Mouse (Mus musculus): ENCODE measurements at regions not wholly inside any gene's neighbourhood (a gene's known extent, or its start where the extent isn't known, plus 50 kb on each side); places are given as distances from the start of the nearest gene placed in this dataset.

DNA sequence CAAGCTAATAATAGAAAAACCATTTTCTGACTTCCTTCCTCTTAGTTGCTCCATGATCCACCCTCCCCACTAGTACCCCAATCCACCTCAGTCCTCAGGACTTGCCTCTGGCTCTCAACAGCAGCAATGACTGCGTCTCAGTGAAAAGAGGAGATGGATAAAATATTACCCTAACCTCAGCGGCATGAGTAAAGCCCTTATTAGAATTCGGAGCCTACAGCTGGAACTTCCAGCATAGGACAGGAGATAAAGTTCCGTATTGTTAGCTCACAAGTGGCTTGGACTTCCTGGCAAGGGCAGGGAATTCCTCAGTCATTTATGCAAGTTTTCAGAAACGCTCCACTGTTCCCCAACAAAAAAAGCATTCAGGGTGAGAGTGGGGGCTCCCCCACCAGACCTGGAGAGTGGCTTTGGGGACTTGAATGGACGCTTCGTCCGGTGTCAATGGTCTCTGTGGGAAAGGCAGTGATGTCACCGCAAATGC is 106.2 kb upstream of the Pabpc6 start:
- peaks cover 6% of the 10 kb centered on the region for H3K4me1 ChIP-seq (ENCODE audit: insufficient read depth)
- H3K27me3 ChIP-seq (ENCODE audit: insufficient read depth, low read length) = no peaks in the 10 kb centered on the region
- peak overlapping the region; percentile 9 for H3K27ac ChIP-seq (ENCODE audit: low read depth)
- TF ChIP-seq CTCF (IDR thresholded peaks at IDR 0.05; ENCODE audit: low read depth) (no peak), EP300 (IDR thresholded peaks at IDR 0.05; ENCODE audit: low read depth) (no peak)
- H3K4me2 ChIP-seq (ENCODE audit: low read depth, low read length) = no peak overlapping the region
- DNase-seq = no peak
- WGBS (ENCODE audit: insufficient replicate concordance) = 29% methylated on average over 9 of the region's 9 CpGs
- H3K9me3 ChIP-seq (ENCODE audit: low read length) = no peaks in the 10 kb centered on the region
- no peaks in the 10 kb centered on the region for H3K36me3 ChIP-seq (replicated peaks; ENCODE audit: insufficient read depth, low read length)
- H3K9ac ChIP-seq (replicated peaks) = no peak overlapping the region
- no peak overlapping the region for H3K4me3 ChIP-seq (ENCODE audit: low read depth, low read length)
- ATAC-seq = no peak

DNA sequence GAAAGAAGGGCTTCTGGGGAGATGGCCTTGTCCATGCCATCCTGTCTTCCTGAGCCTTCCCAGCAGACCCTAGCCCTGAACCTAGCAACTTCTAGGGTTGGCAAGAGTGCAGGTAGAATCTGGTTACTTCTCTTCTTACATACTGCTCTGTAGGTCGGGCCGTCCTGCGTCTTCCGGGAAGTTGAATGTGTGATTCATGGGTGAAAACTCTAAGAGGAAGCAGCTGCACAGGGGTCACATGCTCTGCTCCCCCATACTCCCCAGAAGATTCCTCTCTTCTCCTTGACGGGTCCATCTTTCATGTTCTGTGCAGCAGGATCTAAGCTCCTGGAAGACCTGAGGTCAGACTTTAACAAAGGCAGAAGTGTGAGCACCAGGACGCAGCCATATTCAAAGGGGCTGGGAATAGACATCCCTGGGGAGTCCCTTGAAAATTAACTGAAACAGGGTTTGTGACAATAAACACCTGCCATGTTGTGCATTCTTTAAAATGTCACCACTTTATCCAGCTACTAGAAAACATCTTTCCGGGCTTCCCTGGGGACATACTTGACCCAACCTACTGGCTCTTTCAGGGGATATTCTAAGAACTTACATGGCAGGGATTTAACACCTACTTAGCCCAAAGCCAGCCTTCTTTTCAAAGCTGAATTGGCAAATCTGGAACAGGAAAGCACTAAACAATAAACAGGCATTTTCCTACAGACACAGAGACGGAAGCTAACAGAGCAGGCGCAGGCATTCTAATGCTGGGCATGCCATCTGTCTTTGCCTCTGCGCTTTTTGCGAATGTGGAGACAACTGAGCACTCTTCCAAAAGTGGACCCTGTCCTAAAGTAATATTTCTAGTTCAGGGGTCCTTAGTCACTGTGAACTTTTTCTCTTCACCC is 105.5 kb upstream of the Pabpc6 start:
- H3K27ac ChIP-seq (ENCODE audit: low read depth) = peak overlapping the region; percentile 9
- WGBS (ENCODE audit: insufficient replicate concordance) = 48% methylated on average over 11 of the region's 11 CpGs
- ATAC-seq = no peak; the same call in 1 of the 2 replicates
- H3K4me2 ChIP-seq (ENCODE audit: low read depth, low read length) = no peak overlapping the region
- H3K36me3 ChIP-seq (replicated peaks; ENCODE audit: insufficient read depth, low read length) = no peaks in the 10 kb centered on the region
- H3K4me1 ChIP-seq (ENCODE audit: insufficient read depth) = peaks cover 6% of the 10 kb centered on the region
- no peaks in the 10 kb centered on the region for H3K27me3 ChIP-seq (ENCODE audit: insufficient read depth, low read length)
- no peak for DNase-seq
- no peak overlapping the region for H3K4me3 ChIP-seq (ENCODE audit: low read depth, low read length)
- TF ChIP-seq EP300 (IDR thresholded peaks at IDR 0.05; ENCODE audit: low read depth) = no peak
- TF ChIP-seq CTCF (IDR thresholded peaks at IDR 0.05; ENCODE audit: low read depth) = no peak
- H3K9ac ChIP-seq (replicated peaks) = no peak overlapping the region
- H3K9me3 ChIP-seq (ENCODE audit: low read length) = no peaks in the 10 kb centered on the region

GRCm38 (mm10) chr17:9773744-9774143 is 104.2 kb upstream of the Pabpc6 start:
- Histone ChIP-seq H3K27me3 (ENCODE audit: insufficient read depth, low read length) (no peaks in the 10 kb centered on the region), H3K27ac (ENCODE audit: low read depth) (no peak overlapping the region), H3K4me3 (ENCODE audit: low read depth, low read length) (no peak overlapping the region), H3K9me3 (ENCODE audit: low read length) (no peaks in the 10 kb centered on the region), H3K4me2 (ENCODE audit: low read depth, low read length) (no peak overlapping the region), H3K9ac (replicated peaks) (no peak overlapping the region), H3K36me3 (replicated peaks; ENCODE audit: insufficient read depth, low read length) (no peaks in the 10 kb centered on the region), H3K4me1 (ENCODE audit: insufficient read depth) (peaks cover 6% of the 10 kb centered on the region)
- ATAC-seq (peak; percentile 50; the same call in 1 of the 2 replicates), DNase-seq (peak; percentile 28)
- TF ChIP-seq EP300 (IDR thresholded peaks at IDR 0.05; ENCODE audit: low read depth) (peak; percentile 37; the same call in 1 of the 2 replicates), CTCF (IDR thresholded peaks at IDR 0.05; ENCODE audit: low read depth) (no peak)
- WGBS (ENCODE audit: insufficient replicate concordance) = 27% methylated on average over 2 of the region's 2 CpGs

DNA sequence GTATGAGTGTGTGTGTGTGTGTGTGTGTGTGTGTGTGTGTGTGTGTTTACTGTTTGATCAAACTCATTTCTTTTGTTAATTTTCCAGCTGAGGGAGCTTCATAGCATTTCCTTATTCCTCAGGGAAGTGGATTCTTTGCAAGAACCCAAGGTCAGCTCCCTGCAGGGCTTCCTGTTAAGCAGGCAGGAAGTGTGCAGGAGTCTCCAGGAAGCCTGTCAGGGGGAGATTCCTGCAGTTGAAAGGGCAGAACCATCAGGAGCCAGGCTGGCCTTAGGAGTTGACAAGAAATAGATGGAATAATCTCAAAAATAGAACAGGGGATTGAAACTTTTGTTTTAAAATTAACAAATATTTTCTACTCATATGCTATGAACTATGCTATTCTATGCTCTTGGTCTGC is 98.8 kb upstream of the Pabpc6 start:
- H3K9me3 ChIP-seq (ENCODE audit: low read length) = no peaks in the 10 kb centered on the region
- H3K9ac ChIP-seq (replicated peaks) = no peak overlapping the region
- no peak overlapping the region for H3K4me3 ChIP-seq (ENCODE audit: low read depth, low read length)
- H3K36me3 ChIP-seq (replicated peaks; ENCODE audit: insufficient read depth, low read length) = no peaks in the 10 kb centered on the region
- ATAC-seq = peak; percentile 21; the same call in 1 of the 2 replicates
- H3K4me2 ChIP-seq (ENCODE audit: low read depth, low read length) = no peak overlapping the region
- DNase-seq = no peak
- no peaks in the 10 kb centered on the region for H3K27me3 ChIP-seq (ENCODE audit: insufficient read depth, low read length)
- peaks cover 7% of the 10 kb centered on the region for H3K4me1 ChIP-seq (ENCODE audit: insufficient read depth)
- TF ChIP-seq EP300 (IDR thresholded peaks at IDR 0.05; ENCODE audit: low read depth) = peak; percentile 56
- no peak for TF ChIP-seq CTCF (IDR thresholded peaks at IDR 0.05; ENCODE audit: low read depth)
- no peak overlapping the region for H3K27ac ChIP-seq (ENCODE audit: low read depth)

DNA sequence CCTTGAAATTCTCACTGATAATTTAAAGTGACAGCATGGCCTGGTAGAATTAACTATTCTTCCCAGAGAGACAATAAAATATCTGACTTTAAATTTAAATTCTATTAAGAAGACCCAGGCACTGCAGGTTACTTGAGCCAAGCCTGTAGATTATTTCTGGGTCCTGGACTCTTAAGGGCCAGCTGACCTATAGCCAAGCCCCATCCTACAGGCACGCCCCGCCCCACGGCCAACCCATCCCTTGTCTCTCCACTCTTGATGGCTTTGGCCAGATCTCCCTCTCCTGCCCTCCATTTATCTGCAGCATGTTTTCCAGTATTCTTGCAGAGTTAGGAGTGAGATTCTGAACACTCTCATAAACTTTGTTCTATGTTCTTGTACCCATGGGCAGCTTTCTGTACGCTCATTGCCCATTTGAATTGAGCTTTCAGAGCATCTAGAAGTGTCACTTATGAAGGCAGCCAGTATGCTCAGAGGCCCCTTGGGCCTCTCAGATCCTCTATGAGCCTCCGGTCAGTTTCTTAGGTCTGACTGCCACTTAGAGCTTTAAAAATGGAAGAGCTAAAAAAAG is 96.2 kb upstream of the Pabpc6 start:
- DNase-seq = no peak
- Histone ChIP-seq H3K27me3 (ENCODE audit: insufficient read depth, low read length) (no peaks in the 10 kb centered on the region), H3K4me1 (ENCODE audit: insufficient read depth) (peaks cover 7% of the 10 kb centered on the region), H3K4me2 (ENCODE audit: low read depth, low read length) (no peak overlapping the region), H3K4me3 (ENCODE audit: low read depth, low read length) (no peak overlapping the region), H3K9me3 (ENCODE audit: low read length) (no peaks in the 10 kb centered on the region), H3K9ac (replicated peaks) (no peak overlapping the region), H3K36me3 (replicated peaks; ENCODE audit: insufficient read depth, low read length) (no peaks in the 10 kb centered on the region), H3K27ac (ENCODE audit: low read depth) (no peak overlapping the region)
- TF ChIP-seq EP300 (IDR thresholded peaks at IDR 0.05; ENCODE audit: low read depth) = no peak
- TF ChIP-seq CTCF (IDR thresholded peaks at IDR 0.05; ENCODE audit: low read depth) = no peak
- WGBS (ENCODE audit: insufficient replicate concordance) = 89% methylated on average over 5 of the region's 5 CpGs
- no peak for ATAC-seq

DNA sequence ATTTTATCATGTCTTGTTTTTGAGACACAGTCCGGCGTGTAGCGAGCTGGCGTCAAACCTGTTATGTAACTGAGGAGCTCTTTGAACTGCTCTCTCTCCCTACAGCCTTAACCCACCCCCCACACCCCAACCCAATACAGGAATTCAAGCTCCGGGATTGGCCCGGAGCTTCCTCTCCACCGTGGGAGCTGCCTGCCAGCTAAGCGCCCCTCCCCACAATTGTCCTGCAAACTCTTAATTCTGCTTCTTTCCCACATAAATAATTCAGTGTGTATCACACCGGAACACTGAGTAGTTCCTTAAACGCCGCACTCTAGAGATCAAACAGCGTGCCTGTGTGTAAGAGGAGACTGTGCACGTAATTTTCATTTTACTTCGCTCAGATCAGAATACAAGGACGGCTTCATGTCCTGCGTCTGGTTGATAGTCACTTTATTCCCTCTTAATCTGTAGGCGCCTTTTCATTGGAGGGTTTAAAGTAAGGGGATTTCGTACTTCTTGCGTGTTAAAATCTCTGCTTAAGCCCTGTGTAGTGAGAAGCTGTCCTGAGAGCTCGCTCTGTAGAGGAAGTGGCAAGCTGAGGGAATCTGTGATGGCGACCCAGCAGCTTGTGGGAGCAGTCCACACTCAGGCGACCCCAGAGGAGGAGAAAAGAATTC is 95.3 kb upstream of the Pabpc6 start:
- TF ChIP-seq CTCF (IDR thresholded peaks at IDR 0.05; ENCODE audit: low read depth) (no peak), EP300 (IDR thresholded peaks at IDR 0.05; ENCODE audit: low read depth) (no peak)
- Histone ChIP-seq H3K9ac (replicated peaks) (peak overlapping the region; percentile 46; the same call in 1 of the 2 replicates), H3K4me1 (ENCODE audit: insufficient read depth) (peaks cover 13% of the 10 kb centered on the region), H3K4me2 (ENCODE audit: low read depth, low read length) (peak overlapping the region; percentile 78), H3K36me3 (replicated peaks; ENCODE audit: insufficient read depth, low read length) (no peaks in the 10 kb centered on the region), H3K27me3 (ENCODE audit: insufficient read depth, low read length) (no peaks in the 10 kb centered on the region), H3K4me3 (ENCODE audit: low read depth, low read length) (peak overlapping the region; percentile 39), H3K27ac (ENCODE audit: low read depth) (peak overlapping the region; percentile 59), H3K9me3 (ENCODE audit: low read length) (no peaks in the 10 kb centered on the region)
- WGBS (ENCODE audit: insufficient replicate concordance) = 3% methylated on average over 22 of the region's 22 CpGs
- DNase-seq = no peak
- ATAC-seq = peak; percentile 48; the same call in 1 of the 2 replicates
